Mouse (Mus musculus) ES-Bruce4 (cell line): ENCODE data around the gene Pold4.

ENCODE experiments used
- CTCF ChIP-seq: IDR thresholded peaks from one replicate; pipeline ENCODE4 v1.8.1; 2011; ENCODE audit warnings: low read depth, low read length
- EP300 ChIP-seq: IDR thresholded peaks from 2 replicates; pipeline ENCODE4 v1.6.1; 2011; ENCODE audit warnings: low read depth, low read length; ENCODE audit not compliant: insufficient read depth
- POLR2A ChIP-seq: IDR thresholded peaks from one replicate; pipeline ENCODE4 v1.8.1; 2011; ENCODE audit warnings: low read length; ENCODE audit not compliant: insufficient read depth

- TF ChIP-seq CTCF = no peak
- no peak for TF ChIP-seq POLR2A
- 0 out of 2 replicates have a peak, but pooled peaks have one; percentile 12 for TF ChIP-seq EP300
Observed at GRCm38 (mm10) chr19:4229451-4230076, 2.1 kb upstream of the Pold4 start.
